Mouse (Mus musculus) myocyte (in vitro differentiated cells): ENCODE data around the gene Klk11. TPM values are rescaled to one million over a fixed set of nuclear protein-coding genes. Genes with fewer than 3 reads are reported as not detected.

Experiments
- H3K27me3 ChIP-seq: one replicate; pipeline ENCODE4 v1.6.1; 2011; ENCODE audit not compliant: control insufficient read depth, insufficient read depth, insufficient read length
- H3K36me3 ChIP-seq: one replicate; pipeline ENCODE4 v1.6.1; 2011; ENCODE audit not compliant: control insufficient read depth, insufficient read depth
- H3K4me2 ChIP-seq: one replicate; pipeline ENCODE4 v1.6.1; 2011; ENCODE audit warnings: low read depth, control low read depth
- H3K4me3 ChIP-seq: one replicate; pipeline ENCODE4 v1.5.1; 2011; ENCODE audit warnings: mild to moderate bottlenecking, control low read depth, moderate library complexity
- H3K79me2 ChIP-seq: one replicate; pipeline ENCODE4 v1.6.1; 2011; ENCODE audit not compliant: control insufficient read depth, insufficient read depth
- H3ac ChIP-seq: one replicate; pipeline ENCODE4 v1.6.1; 2011; ENCODE audit not compliant: control insufficient read depth, insufficient read length
- CEBPB ChIP-seq: IDR thresholded peaks from 2 replicates; pipeline ENCODE4 v1.6.1; 2011; ENCODE audit warnings: mild to moderate bottlenecking, moderate library complexity; ENCODE audit not compliant: poor library complexity, insufficient read depth, severe bottlenecking
- E2F4 ChIP-seq: IDR thresholded peaks from one replicate; pipeline ENCODE4 v1.6.1; 2011; ENCODE audit warnings: mild to moderate bottlenecking, control low read depth, moderate library complexity; ENCODE audit not compliant: insufficient read depth
- MAX ChIP-seq: IDR thresholded peaks from one replicate; pipeline ENCODE4 v1.6.1; 2011; ENCODE audit warnings: low read depth, mild to moderate bottlenecking, control low read depth
- MYOD1 ChIP-seq, 3 experiments: IDR thresholded peaks; one replicate each; pipeline ENCODE4 v1.6.1; 2011; ENCODE audit warnings: control low read depth in 2 of 3, low read depth in 2 of 3, mild to moderate bottlenecking in 2 of 3, moderate library complexity in 1 of 3; ENCODE audit not compliant: insufficient read length in 2 of 3, control insufficient read depth in 1 of 3
- MYOG ChIP-seq, 3 experiments: IDR thresholded peaks; one replicate each; pipeline ENCODE4 v1.6.1; 2011; ENCODE audit warnings: control low read depth in 2 of 3, low read depth in 2 of 3, mild to moderate bottlenecking in 2 of 3; ENCODE audit not compliant: insufficient read length in 2 of 3, control insufficient read depth in 1 of 3, insufficient read depth in 1 of 3
- POLR2A ChIP-seq: IDR thresholded peaks from one replicate; pipeline ENCODE4 v1.6.1; 2011; ENCODE audit warnings: low read depth, mild to moderate bottlenecking, control low read depth, moderate library complexity; ENCODE audit not compliant: insufficient read length
- POLR2AphosphoS2 ChIP-seq: IDR thresholded peaks from one replicate; pipeline ENCODE4 v1.6.1; 2011; ENCODE audit warnings: low read depth, control low read depth; ENCODE audit not compliant: insufficient read length
- REST ChIP-seq: IDR thresholded peaks from one replicate; pipeline ENCODE4 v1.6.1; 2011; ENCODE audit warnings: mild to moderate bottlenecking, control low read depth, moderate library complexity; ENCODE audit not compliant: insufficient read depth, insufficient read length
- SRF ChIP-seq: IDR thresholded peaks from one replicate; pipeline ENCODE4 v1.6.1; 2011; ENCODE audit warnings: low read depth; ENCODE audit not compliant: control insufficient read depth, insufficient read length
- TCF12 ChIP-seq: IDR thresholded peaks from one replicate; pipeline ENCODE4 v1.6.1; 2011; ENCODE audit warnings: mild to moderate bottlenecking, control low read depth; ENCODE audit not compliant: poor library complexity, insufficient read depth, severe bottlenecking
- TCF3 ChIP-seq: IDR thresholded peaks from one replicate; pipeline ENCODE4 v1.6.1; 2011; ENCODE audit warnings: low read depth, control low read depth; ENCODE audit not compliant: insufficient read length
- USF1 ChIP-seq: IDR thresholded peaks from one replicate; pipeline ENCODE4 v1.6.1; 2011; ENCODE audit warnings: low read depth, mild to moderate bottlenecking, control low read depth, moderate library complexity
- polyA plus RNA-seq: library from polyadenylated mRNA; unstranded; fragments of >200 nt; fragmentation: generic; extraction: Trizol; gene quantifications from one replicate; pipeline ENCODE4 v1.2.1, GENCODE M21; 2012; ENCODE audit warnings: missing spikeins

Gene Klk11
- polyA plus RNA-seq, 1 experiment: 0.56 TPM

- H3K4me3 ChIP-seq: no peak overlapping the region
- H3ac ChIP-seq: no peak overlapping the region
- no peak for TF ChIP-seq MAX
- TF ChIP-seq REST: no peak
- TF ChIP-seq MYOG (IDR thresholded peaks at IDR 0.05; ENCODE audit: control insufficient read depth in 1 of 3, insufficient read depth in 1 of 3, insufficient read length in 2 of 3, low read depth in 2 of 3): peak; percentile 91 to 98 (median 95)
- no peak for TF ChIP-seq POLR2A
- no peak for TF ChIP-seq USF1
- TF ChIP-seq TCF3: peak; percentile 82
- TF ChIP-seq MYOD1 (IDR thresholded peaks at IDR 0.05; ENCODE audit: control insufficient read depth in 1 of 3, insufficient read length in 2 of 3, low read depth in 2 of 3): peak in 2 of 3 experiments; percentile 73 to 98
- TF ChIP-seq POLR2AphosphoS2: no peak
- no peak for TF ChIP-seq SRF
- peak; percentile 77 for TF ChIP-seq TCF12
- TF ChIP-seq E2F4: no peak
- no peak for TF ChIP-seq CEBPB
- no peak overlapping the region for H3K4me2 ChIP-seq
- H3K27me3 ChIP-seq: no peaks in the 10 kb centered on the region
- no peaks in the 10 kb centered on the region for H3K79me2 ChIP-seq
- H3K36me3 ChIP-seq: no peaks in the 10 kb centered on the region
Measured at GRCm38 (mm10) chr7:43775311-43776057, 1.1 kb downstream of the Klk11 start.

- TF ChIP-seq USF1: no peak
- TF ChIP-seq POLR2AphosphoS2: no peak
- TF ChIP-seq TCF3: no peak
- no peak for TF ChIP-seq POLR2A
- no peak for TF ChIP-seq SRF
- no peak for TF ChIP-seq MYOG (IDR thresholded peaks at IDR 0.05; ENCODE audit: control insufficient read depth in 1 of 3, insufficient read depth in 1 of 3, insufficient read length in 2 of 3, low read depth in 2 of 3)
- no peak for TF ChIP-seq MAX
- no peak for TF ChIP-seq E2F4
- TF ChIP-seq TCF12: no peak
- TF ChIP-seq REST: no peak
- no peak for TF ChIP-seq CEBPB
- TF ChIP-seq MYOD1 (IDR thresholded peaks at IDR 0.05; ENCODE audit: control insufficient read depth in 1 of 3, insufficient read length in 2 of 3, low read depth in 2 of 3): no peak
- Histone ChIP-seq H3K27me3 (no peaks in the 10 kb centered on the region), H3K79me2 (no peaks in the 10 kb centered on the region), H3K4me2 (no peak overlapping the region), H3K36me3 (no peaks in the 10 kb centered on the region), H3K4me3 (no peak overlapping the region), H3ac (no peak overlapping the region)
Measured at GRCm38 (mm10) chr7:43776506-43776905, 2.1 kb downstream of the Klk11 start.

GRCm38 (mm10) chr7:43777423-43777822 is 3.0 kb downstream of the Klk11 start:
- H3ac ChIP-seq: no peak overlapping the region
- H3K27me3 ChIP-seq: no peaks in the 10 kb centered on the region
- H3K4me3 ChIP-seq: no peak overlapping the region
- no peak for TF ChIP-seq REST
- no peak for TF ChIP-seq TCF3
- TF ChIP-seq MAX: no peak
- no peak for TF ChIP-seq E2F4
- no peak for TF ChIP-seq SRF
- TF ChIP-seq MYOG (IDR thresholded peaks at IDR 0.05; ENCODE audit: control insufficient read depth in 1 of 3, insufficient read depth in 1 of 3, insufficient read length in 2 of 3, low read depth in 2 of 3): no peak
- TF ChIP-seq POLR2A: no peak
- no peak for TF ChIP-seq POLR2AphosphoS2
- TF ChIP-seq CEBPB: no peak
- no peak for TF ChIP-seq MYOD1 (IDR thresholded peaks at IDR 0.05; ENCODE audit: control insufficient read depth in 1 of 3, insufficient read length in 2 of 3, low read depth in 2 of 3)
- TF ChIP-seq USF1: no peak
- no peak for TF ChIP-seq TCF12
- H3K36me3 ChIP-seq: no peaks in the 10 kb centered on the region
- H3K79me2 ChIP-seq: no peaks in the 10 kb centered on the region
- H3K4me2 ChIP-seq: no peak overlapping the region

GRCm38 (mm10) chr7:43778176-43778970 is 4.0 kb downstream of the Klk11 start:
- no peak overlapping the region for H3ac ChIP-seq
- no peak overlapping the region for H3K4me2 ChIP-seq
- no peaks in the 10 kb centered on the region for H3K79me2 ChIP-seq
- TF ChIP-seq E2F4 (no peak), MAX (no peak), POLR2A (no peak), MYOG (IDR thresholded peaks at IDR 0.05; ENCODE audit: control insufficient read depth in 1 of 3, insufficient read depth in 1 of 3, insufficient read length in 2 of 3, low read depth in 2 of 3) (no peak), TCF3 (no peak), MYOD1 (IDR thresholded peaks at IDR 0.05; ENCODE audit: control insufficient read depth in 1 of 3, insufficient read length in 2 of 3, low read depth in 2 of 3) (no peak), TCF12 (no peak)
- H3K4me3 ChIP-seq: no peak overlapping the region
- no peaks in the 10 kb centered on the region for H3K36me3 ChIP-seq
- no peaks in the 10 kb centered on the region for H3K27me3 ChIP-seq
